Mouse (Mus musculus) right cerebral cortex, postnatal 4 days (tissue): Measurements from ENCODE around the gene Tyrobp.

Experiments
- DNase-seq: peaks from one replicate; pipeline ENCODE4 v3.0.0-alpha.2; 2022

The Tyrobp gene

GRCm38 (mm10) chr7:30413596-30413995, at the start of gene Tyrobp:
Gene Tyrobp, plus strand, starts transcription at chr7:30413760.
- no peak for DNase-seq

GRCm38 (mm10) chr7:30367466-30367865, 46.1 kb upstream of the Tyrobp start:
- DNase-seq, result no peak

- DNase-seq, result peak; percentile 85
Observed at GRCm38 (mm10) chr7:30373501-30373962, 40.0 kb upstream of the Tyrobp start.

- DNase-seq, result no peak
Observed at GRCm38 (mm10) chr7:30380061-30380460, 33.5 kb upstream of the Tyrobp start.

GRCm38 (mm10) chr7:30384106-30384505, 29.5 kb upstream of the Tyrobp start:
- DNase-seq, result no peak

- DNase-seq, result no peak
Observed at GRCm38 (mm10) chr7:30392746-30393520, 20.6 kb upstream of the Tyrobp start.

GRCm38 (mm10) chr7:30393631-30394030, 19.9 kb upstream of the Tyrobp start:
- no peak for DNase-seq

- no peak for DNase-seq
Observed at GRCm38 (mm10) chr7:30394379-30394778, 19.2 kb upstream of the Tyrobp start.

- no peak for DNase-seq
Observed at GRCm38 (mm10) chr7:30394871-30395270, 18.7 kb upstream of the Tyrobp start.

- DNase-seq, result no peak
Observed at GRCm38 (mm10) chr7:30399671-30400070, 13.9 kb upstream of the Tyrobp start.

GRCm38 (mm10) chr7:30402343-30402742, 11.2 kb upstream of the Tyrobp start:
- DNase-seq, result no peak

- no peak for DNase-seq
Observed at GRCm38 (mm10) chr7:30408639-30409038, 4.9 kb upstream of the Tyrobp start.

GRCm38 (mm10) chr7:30409789-30410188, 3.8 kb upstream of the Tyrobp start:
- DNase-seq, result no peak

GRCm38 (mm10) chr7:30411023-30411422, 2.5 kb upstream of the Tyrobp start:
- no peak for DNase-seq

- no peak for DNase-seq
Observed at GRCm38 (mm10) chr7:30412735-30413147, 819 bp upstream of the Tyrobp start.

GRCm38 (mm10) chr7:30417856-30418255, 4.3 kb downstream of the Tyrobp start:
- DNase-seq, result no peak

- no peak for DNase-seq
Observed at GRCm38 (mm10) chr7:30419561-30420499, 6.3 kb downstream of the Tyrobp start, which contains the start of gene Hcst. Gene Hcst, minus strand, starts transcription at chr7:30419854.

- DNase-seq, result no peak
Observed at GRCm38 (mm10) chr7:30420673-30421072, 7.1 kb downstream of the Tyrobp start.

- DNase-seq, result no peak
Observed at GRCm38 (mm10) chr7:30421175-30421889, 7.8 kb downstream of the Tyrobp start, which contains the start of gene Nfkbid. Gene Nfkbid, plus strand, starts transcription at chr7:30421732.

GRCm38 (mm10) chr7:30421890-30422435, 8.4 kb downstream of the Tyrobp start:
- peak; percentile 94 for DNase-seq

- no peak for DNase-seq
Observed at GRCm38 (mm10) chr7:30422560-30422959, 9.0 kb downstream of the Tyrobp start.

GRCm38 (mm10) chr7:30423071-30423641, 9.6 kb downstream of the Tyrobp start:
- no peak for DNase-seq
